Mouse (Mus musculus): ENCODE results near the gene Nkain4.

GRCm38 (mm10) chr2:180985635-180986034 lies 31.1 kb upstream of the Nkain4 start:
- TF ChIP-seq CTCF (conservative IDR thresholded peaks at IDR 0.05 in 1 of 2, IDR thresholded peaks at IDR 0.05 in 1 of 2; ENCODE audit: low read depth in 2 of 2, low read length in 2 of 2) (no peak), POLR2AphosphoS2 (IDR thresholded peaks at IDR 0.05; ENCODE audit: low read depth, low read length) (no peak), ZMIZ1 (IDR thresholded peaks at IDR 0.05; ENCODE audit: low read depth, low read length) (no peak), POLR2A (IDR thresholded peaks at IDR 0.05; ENCODE audit: low read depth, low read length) (no peak), EP300 (IDR thresholded peaks at IDR 0.05; ENCODE audit: low read length) (no peak), SMC3 (IDR thresholded peaks at IDR 0.05; ENCODE audit: low read depth, low read length) (no peak), MXI1 (IDR thresholded peaks at IDR 0.05; ENCODE audit: low read depth, low read length) (no peak)

Data from CH12.LX (cell line).